Mouse (Mus musculus): Measurements from ENCODE around the gene Ranbp9. TPM values are rescaled to one million over a fixed set of nuclear protein-coding genes. Genes with fewer than 3 reads are reported as not detected.

The Ranbp9 gene
- polyA plus RNA-seq, 1 experiment from 2014 or later: 4.3 TPM

DNA sequence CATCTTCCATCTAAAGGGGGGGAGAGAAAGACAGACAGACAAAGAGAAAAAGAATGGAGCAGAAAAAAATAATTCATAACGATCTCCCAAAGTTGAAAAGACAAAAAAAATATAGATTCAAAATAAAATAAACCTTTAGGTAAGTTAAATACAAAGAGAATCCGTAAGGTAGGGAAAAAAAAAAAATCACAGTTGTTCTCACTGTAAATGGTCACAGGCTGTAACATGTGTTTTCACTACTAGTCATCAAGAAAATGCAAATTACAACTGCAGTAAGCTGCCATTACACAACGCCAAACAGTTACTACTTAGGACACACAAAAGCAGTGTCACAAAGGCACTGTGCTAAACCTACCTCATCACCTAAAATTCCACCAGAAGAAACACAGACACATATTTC lies 36.4 kb downstream of the Ranbp9 start:
- no peak for ATAC-seq
- Histone ChIP-seq H3K9me3 (ENCODE audit: control insufficient read depth, low read length) (no peaks in the 10 kb centered on the region), H3K27me3 (replicated peaks; ENCODE audit: control insufficient read depth, insufficient read depth, low read length) (no peaks in the 10 kb centered on the region), H3K4me3 (ENCODE audit: low read length) (no peak overlapping the region), H3K9ac (ENCODE audit: low read depth, low read length) (no peak overlapping the region), H3K4me2 (ENCODE audit: low read depth, low read length) (no peak overlapping the region), H3K4me1 (ENCODE audit: control insufficient read depth, insufficient read depth, low read length) (peaks cover 2% of the 10 kb centered on the region; the same call in 1 of the 2 replicates), H3K36me3 (ENCODE audit: control insufficient read depth, insufficient read depth, low read length) (no peaks in the 10 kb centered on the region), H3K27ac (ENCODE audit: low read length) (no peak overlapping the region)
- 98% methylated on average over 3 of the region's 3 CpGs for WGBS

GRCm38 (mm10) chr13:43443706-43444105 lies 37.4 kb downstream of the Ranbp9 start:
- no peak overlapping the region for H3K4me3 ChIP-seq (ENCODE audit: low read length)
- no peaks in the 10 kb centered on the region for H3K9me3 ChIP-seq (ENCODE audit: control insufficient read depth, low read length)
- 93% methylated on average over 4 of the region's 4 CpGs for WGBS
- no peak overlapping the region for H3K27ac ChIP-seq (ENCODE audit: low read length)
- ATAC-seq: no peak
- no peak overlapping the region for H3K4me2 ChIP-seq (ENCODE audit: low read depth, low read length)
- no peaks in the 10 kb centered on the region for H3K27me3 ChIP-seq (replicated peaks; ENCODE audit: control insufficient read depth, insufficient read depth, low read length)
- no peak overlapping the region for H3K9ac ChIP-seq (ENCODE audit: low read depth, low read length)
- peaks cover 2% of the 10 kb centered on the region; the same call in 1 of the 2 replicates for H3K4me1 ChIP-seq (ENCODE audit: control insufficient read depth, insufficient read depth, low read length)
- no peaks in the 10 kb centered on the region for H3K36me3 ChIP-seq (ENCODE audit: control insufficient read depth, insufficient read depth, low read length)

GRCm38 (mm10) chr13:43442551-43442950 lies 38.5 kb downstream of the Ranbp9 start:
- WGBS: 87% methylated on average over 1 of the region's 1 CpGs
- Histone ChIP-seq H3K4me2 (ENCODE audit: low read depth, low read length) (no peak overlapping the region), H3K9me3 (ENCODE audit: control insufficient read depth, low read length) (no peaks in the 10 kb centered on the region)

GRCm38 (mm10) chr13:43440376-43440775 lies 40.7 kb downstream of the Ranbp9 start:
- Histone ChIP-seq H3K4me1 (ENCODE audit: control insufficient read depth, insufficient read depth, low read length) (no peaks in the 10 kb centered on the region), H3K4me2 (ENCODE audit: low read depth, low read length) (no peak overlapping the region), H3K36me3 (ENCODE audit: control insufficient read depth, insufficient read depth, low read length) (no peaks in the 10 kb centered on the region), H3K9ac (ENCODE audit: low read depth, low read length) (no peak overlapping the region), H3K27me3 (replicated peaks; ENCODE audit: control insufficient read depth, insufficient read depth, low read length) (no peaks in the 10 kb centered on the region), H3K4me3 (ENCODE audit: low read length) (no peak overlapping the region), H3K9me3 (ENCODE audit: control insufficient read depth, low read length) (no peaks in the 10 kb centered on the region), H3K27ac (ENCODE audit: low read length) (no peak overlapping the region)
- 88% methylated on average over 1 of the region's 1 CpGs for WGBS
- ATAC-seq: no peak

More at GRCm38 (mm10) chr13:43442551-43442950, 38.5 kb downstream of the Ranbp9 start:
- no peak overlapping the region for H3K4me3 ChIP-seq (ENCODE audit: low read length)
- H3K27ac ChIP-seq (ENCODE audit: low read length): no peak overlapping the region
- peaks cover 2% of the 10 kb centered on the region; the same call in 1 of the 2 replicates for H3K4me1 ChIP-seq (ENCODE audit: control insufficient read depth, insufficient read depth, low read length)
- no peaks in the 10 kb centered on the region for H3K27me3 ChIP-seq (replicated peaks; ENCODE audit: control insufficient read depth, insufficient read depth, low read length)
- ATAC-seq: no peak
- H3K9ac ChIP-seq (ENCODE audit: low read depth, low read length): no peak overlapping the region
- H3K36me3 ChIP-seq (ENCODE audit: control insufficient read depth, insufficient read depth, low read length): no peaks in the 10 kb centered on the region

DNA sequence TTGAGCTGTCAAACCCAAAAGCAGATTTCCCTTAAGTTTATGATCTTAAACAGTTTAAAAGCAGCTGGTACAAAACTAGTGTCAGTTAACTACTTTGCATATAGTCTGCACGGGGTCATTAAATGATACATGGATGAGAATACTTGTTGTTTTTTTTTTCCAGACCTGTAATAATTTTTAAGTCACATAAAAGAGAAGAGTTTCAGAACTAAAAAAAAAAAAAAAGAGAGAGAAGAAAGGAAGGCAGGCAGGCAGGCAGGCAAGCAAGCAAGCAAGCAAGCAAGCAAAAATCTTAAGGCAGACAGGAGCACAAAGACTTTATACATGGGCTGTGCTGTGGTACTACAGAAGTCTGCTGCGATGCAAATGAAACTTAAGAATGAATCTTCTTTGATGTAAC lies 47.7 kb downstream of the Ranbp9 start:
- Histone ChIP-seq H3K9ac (ENCODE audit: low read depth, low read length) (no peak overlapping the region), H3K9me3 (ENCODE audit: control insufficient read depth, low read length) (no peaks in the 10 kb centered on the region), H3K36me3 (ENCODE audit: control insufficient read depth, insufficient read depth, low read length) (no peaks in the 10 kb centered on the region), H3K27ac (ENCODE audit: low read length) (no peak overlapping the region), H3K4me3 (ENCODE audit: low read length) (no peak overlapping the region), H3K4me2 (ENCODE audit: low read depth, low read length) (no peak overlapping the region), H3K27me3 (replicated peaks; ENCODE audit: control insufficient read depth, insufficient read depth, low read length) (no peaks in the 10 kb centered on the region), H3K4me1 (ENCODE audit: control insufficient read depth, insufficient read depth, low read length) (no peaks in the 10 kb centered on the region)
- WGBS: 82% methylated on average over 2 of the region's 2 CpGs
- ATAC-seq: no peak

- Histone ChIP-seq H3K27me3 (replicated peaks; ENCODE audit: control insufficient read depth, insufficient read depth, low read length) (no peaks in the 10 kb centered on the region), H3K4me3 (ENCODE audit: low read length) (no peak overlapping the region), H3K9ac (ENCODE audit: low read depth, low read length) (no peak overlapping the region), H3K4me1 (ENCODE audit: control insufficient read depth, insufficient read depth, low read length) (no peaks in the 10 kb centered on the region), H3K36me3 (ENCODE audit: control insufficient read depth, insufficient read depth, low read length) (no peaks in the 10 kb centered on the region), H3K27ac (ENCODE audit: low read length) (no peak overlapping the region), H3K4me2 (ENCODE audit: low read depth, low read length) (no peak overlapping the region), H3K9me3 (ENCODE audit: control insufficient read depth, low read length) (no peaks in the 10 kb centered on the region)
- no peak for ATAC-seq
- 86% methylated on average over 4 of the region's 4 CpGs for WGBS
Observed at GRCm38 (mm10) chr13:43428436-43428835, 52.6 kb downstream of the Ranbp9 start.

GRCm38 (mm10) chr13:43415249-43415648 lies 65.8 kb downstream of the Ranbp9 start:
- ATAC-seq: no peak
- Histone ChIP-seq H3K27ac (ENCODE audit: low read length) (no peak overlapping the region), H3K4me1 (ENCODE audit: control insufficient read depth, insufficient read depth, low read length) (no peaks in the 10 kb centered on the region), H3K27me3 (replicated peaks; ENCODE audit: control insufficient read depth, insufficient read depth, low read length) (no peaks in the 10 kb centered on the region), H3K9me3 (ENCODE audit: control insufficient read depth, low read length) (no peaks in the 10 kb centered on the region), H3K4me3 (ENCODE audit: low read length) (no peak overlapping the region), H3K36me3 (ENCODE audit: control insufficient read depth, insufficient read depth, low read length) (peaks cover 10% of the 10 kb centered on the region), H3K9ac (ENCODE audit: low read depth, low read length) (no peak overlapping the region), H3K4me2 (ENCODE audit: low read depth, low read length) (no peak overlapping the region)
- WGBS: 85% methylated on average over 1 of the region's 1 CpGs

DNA sequence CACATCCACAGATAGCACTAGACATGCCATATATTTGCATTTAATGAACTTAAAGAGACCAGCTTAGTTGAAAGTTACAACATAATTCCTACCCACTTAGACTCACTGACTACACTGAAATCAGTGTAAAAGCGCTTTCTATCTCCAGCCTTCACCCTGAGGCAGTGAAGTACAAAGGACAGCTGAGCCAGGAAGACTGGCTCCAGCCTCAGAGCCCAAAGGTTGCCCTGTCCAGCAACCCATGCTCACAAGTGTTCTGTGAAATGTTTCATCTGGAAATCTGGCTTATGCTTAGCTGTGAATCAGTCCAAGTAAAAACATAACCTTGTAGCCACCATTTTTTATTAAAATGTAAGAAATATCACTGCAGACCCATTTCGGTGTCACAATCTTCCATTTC lies 67.5 kb downstream of the Ranbp9 start:
- no peak for ATAC-seq
- peaks cover 10% of the 10 kb centered on the region; the same call in 1 of the 2 replicates for H3K36me3 ChIP-seq (ENCODE audit: control insufficient read depth, insufficient read depth, low read length)

DNA sequence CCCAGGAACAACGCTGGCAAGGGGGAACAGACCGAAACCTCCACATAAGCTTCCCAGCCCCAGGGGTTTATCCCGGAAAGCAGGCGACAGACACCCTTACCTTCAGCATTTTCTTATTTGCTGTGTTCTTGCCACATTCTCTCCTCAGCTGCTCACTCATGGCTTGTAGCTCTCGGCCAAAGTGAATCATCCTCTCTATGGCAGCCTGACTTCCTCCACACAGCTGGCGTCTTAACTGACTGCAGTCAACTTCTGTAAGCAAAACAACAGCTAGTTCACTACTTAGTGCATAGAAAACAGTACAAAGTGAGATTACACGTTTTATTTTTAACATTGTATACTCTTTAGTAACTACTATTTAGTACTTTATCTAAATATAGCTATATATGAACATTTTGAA lies 68.8 kb downstream of the Ranbp9 start:
- WGBS: 88% methylated on average over 7 of the region's 7 CpGs
- peaks cover 7% of the 10 kb centered on the region; the same call in 1 of the 2 replicates for H3K36me3 ChIP-seq (ENCODE audit: control insufficient read depth, insufficient read depth, low read length)
- no peaks in the 10 kb centered on the region for H3K27me3 ChIP-seq (replicated peaks; ENCODE audit: control insufficient read depth, insufficient read depth, low read length)
- no peak for ATAC-seq
- no peaks in the 10 kb centered on the region for H3K4me1 ChIP-seq (ENCODE audit: control insufficient read depth, insufficient read depth, low read length)
- no peak overlapping the region for H3K27ac ChIP-seq (ENCODE audit: low read length)
- H3K9ac ChIP-seq (ENCODE audit: low read depth, low read length): no peak overlapping the region
- no peak overlapping the region for H3K4me2 ChIP-seq (ENCODE audit: low read depth, low read length)
- no peaks in the 10 kb centered on the region for H3K9me3 ChIP-seq (ENCODE audit: control insufficient read depth, low read length)
- H3K4me3 ChIP-seq (ENCODE audit: low read length): no peak overlapping the region

More for the DNA sequence above, 67.5 kb downstream of the Ranbp9 start:
- Histone ChIP-seq H3K27me3 (replicated peaks; ENCODE audit: control insufficient read depth, insufficient read depth, low read length) (no peaks in the 10 kb centered on the region), H3K9ac (ENCODE audit: low read depth, low read length) (no peak overlapping the region), H3K4me1 (ENCODE audit: control insufficient read depth, insufficient read depth, low read length) (no peaks in the 10 kb centered on the region), H3K27ac (ENCODE audit: low read length) (no peak overlapping the region), H3K4me3 (ENCODE audit: low read length) (no peak overlapping the region), H3K9me3 (ENCODE audit: control insufficient read depth, low read length) (no peaks in the 10 kb centered on the region), H3K4me2 (ENCODE audit: low read depth, low read length) (no peak overlapping the region)
- WGBS: 96% methylated on average over 2 of the region's 2 CpGs

- H3K27me3 ChIP-seq (replicated peaks; ENCODE audit: control insufficient read depth, insufficient read depth, low read length): no peaks in the 10 kb centered on the region
- no peaks in the 10 kb centered on the region for H3K9me3 ChIP-seq (ENCODE audit: control insufficient read depth, low read length)
- no peak overlapping the region; the same call in 1 of the 2 replicates for H3K9ac ChIP-seq (ENCODE audit: low read depth, low read length)
- ATAC-seq: no peak
- peaks cover 10% of the 10 kb centered on the region for H3K36me3 ChIP-seq (ENCODE audit: control insufficient read depth, insufficient read depth, low read length)
- no peak overlapping the region for H3K27ac ChIP-seq (ENCODE audit: low read length)
- peak overlapping the region; percentile 75 for H3K4me2 ChIP-seq (ENCODE audit: low read depth, low read length)
- WGBS: 80% methylated on average over 5 of the region's 5 CpGs
- H3K4me3 ChIP-seq (ENCODE audit: low read length): peak overlapping the region; percentile 90; the same call in 1 of the 2 replicates
- peaks cover 5% of the 10 kb centered on the region; the same call in 1 of the 2 replicates for H3K4me1 ChIP-seq (ENCODE audit: control insufficient read depth, insufficient read depth, low read length)
Observed at GRCm38 (mm10) chr13:43399576-43399975, 81.5 kb downstream of the Ranbp9 start.
